Mouse (Mus musculus): ENCODE measurements around the gene Drp2. TPM values are rescaled to one million over a fixed set of nuclear protein-coding genes. Genes with fewer than 3 reads are reported as not detected.

The Drp2 gene
- polyA plus RNA-seq, 1 experiment from 2014 or later = 19.3 TPM

- H3K9me3 ChIP-seq (ENCODE audit: control insufficient read depth, low read length) = no peaks in the 10 kb centered on the region
- peak; percentile 81 for ATAC-seq
- peak overlapping the region; percentile 52 for H3K4me2 ChIP-seq (ENCODE audit: low read length)
- peak overlapping the region; percentile 55 for H3K9ac ChIP-seq (replicated peaks; ENCODE audit: low read depth, low read length)
- WGBS = 23% methylated on average over 13 of the region's 14 CpGs
- H3K36me3 ChIP-seq (ENCODE audit: control insufficient read depth, insufficient read depth) = no peaks in the 10 kb centered on the region
- H3K4me3 ChIP-seq (replicated peaks; ENCODE audit: low read length) = peak overlapping the region; percentile 46
- peak overlapping the region; percentile 67 for H3K27ac ChIP-seq (ENCODE audit: low read length)
- H3K4me1 ChIP-seq (replicated peaks; ENCODE audit: control insufficient read depth, insufficient read depth, low read length) = 0 out of 2 replicates have a peak, but pooled peaks cover 2% of the 10 kb centered on the region
- no peaks in the 10 kb centered on the region for H3K27me3 ChIP-seq (replicated peaks; ENCODE audit: control insufficient read depth, insufficient read depth, low read length)
Observed at GRCm38 (mm10) chrX:134404584-134404955, 219 bp downstream of the Drp2 start.

- Histone ChIP-seq H3K4me3 (replicated peaks; ENCODE audit: low read length) (no peak overlapping the region), H3K9ac (replicated peaks; ENCODE audit: low read depth, low read length) (no peak overlapping the region), H3K4me1 (replicated peaks; ENCODE audit: control insufficient read depth, insufficient read depth, low read length) (0 out of 2 replicates have a peak, but pooled peaks cover 2% of the 10 kb centered on the region), H3K36me3 (ENCODE audit: control insufficient read depth, insufficient read depth) (no peaks in the 10 kb centered on the region), H3K27ac (ENCODE audit: low read length) (no peak overlapping the region), H3K27me3 (replicated peaks; ENCODE audit: control insufficient read depth, insufficient read depth, low read length) (no peaks in the 10 kb centered on the region), H3K9me3 (ENCODE audit: control insufficient read depth, low read length) (no peaks in the 10 kb centered on the region), H3K4me2 (ENCODE audit: low read length) (no peak overlapping the region)
- 76% methylated on average over 6 of the region's 6 CpGs for WGBS
- ATAC-seq = no peak
Observed at GRCm38 (mm10) chrX:134409354-134409900, 5.1 kb downstream of the Drp2 start.

- Histone ChIP-seq H3K9me3 (ENCODE audit: control insufficient read depth, low read length) (no peaks in the 10 kb centered on the region), H3K36me3 (ENCODE audit: control insufficient read depth, insufficient read depth) (no peaks in the 10 kb centered on the region), H3K27ac (ENCODE audit: low read length) (no peak overlapping the region), H3K4me1 (replicated peaks; ENCODE audit: control insufficient read depth, insufficient read depth, low read length) (no peaks in the 10 kb centered on the region), H3K4me3 (replicated peaks; ENCODE audit: low read length) (no peak overlapping the region), H3K9ac (replicated peaks; ENCODE audit: low read depth, low read length) (no peak overlapping the region), H3K27me3 (replicated peaks; ENCODE audit: control insufficient read depth, insufficient read depth, low read length) (no peaks in the 10 kb centered on the region), H3K4me2 (ENCODE audit: low read length) (no peak overlapping the region)
- no peak for ATAC-seq
- 100% methylated on average over 1 of the region's 1 CpGs for WGBS
Observed at GRCm38 (mm10) chrX:134412096-134412495, 7.7 kb downstream of the Drp2 start.

GRCm38 (mm10) chrX:134420097-134420496 is 15.7 kb downstream of the Drp2 start:
- Histone ChIP-seq H3K4me2 (ENCODE audit: low read length) (no peak overlapping the region), H3K4me1 (replicated peaks; ENCODE audit: control insufficient read depth, insufficient read depth, low read length) (no peaks in the 10 kb centered on the region), H3K36me3 (ENCODE audit: control insufficient read depth, insufficient read depth) (no peaks in the 10 kb centered on the region), H3K27ac (ENCODE audit: low read length) (no peak overlapping the region), H3K27me3 (replicated peaks; ENCODE audit: control insufficient read depth, insufficient read depth, low read length) (no peaks in the 10 kb centered on the region), H3K4me3 (replicated peaks; ENCODE audit: low read length) (no peak overlapping the region), H3K9ac (replicated peaks; ENCODE audit: low read depth, low read length) (no peak overlapping the region), H3K9me3 (ENCODE audit: control insufficient read depth, low read length) (no peaks in the 10 kb centered on the region)
- no peak for ATAC-seq
- 89% methylated on average over 5 of the region's 5 CpGs for WGBS

- ATAC-seq = no peak
- H3K4me2 ChIP-seq (ENCODE audit: low read length) = no peak overlapping the region
- H3K4me3 ChIP-seq (replicated peaks; ENCODE audit: low read length) = no peak overlapping the region
- H3K27ac ChIP-seq (ENCODE audit: low read length) = no peak overlapping the region
- no peaks in the 10 kb centered on the region for H3K36me3 ChIP-seq (ENCODE audit: control insufficient read depth, insufficient read depth)
- no peak overlapping the region for H3K9ac ChIP-seq (replicated peaks; ENCODE audit: low read depth, low read length)
- H3K27me3 ChIP-seq (replicated peaks; ENCODE audit: control insufficient read depth, insufficient read depth, low read length) = no peaks in the 10 kb centered on the region
- no peaks in the 10 kb centered on the region for H3K4me1 ChIP-seq (replicated peaks; ENCODE audit: control insufficient read depth, insufficient read depth, low read length)
- H3K9me3 ChIP-seq (ENCODE audit: control insufficient read depth, low read length) = no peaks in the 10 kb centered on the region
- 97% methylated on average over 5 of the region's 5 CpGs for WGBS
Observed at GRCm38 (mm10) chrX:134424263-134424662, 19.9 kb downstream of the Drp2 start.

GRCm38 (mm10) chrX:134425798-134426197 is 21.4 kb downstream of the Drp2 start:
- Histone ChIP-seq H3K9ac (replicated peaks; ENCODE audit: low read depth, low read length) (no peak overlapping the region), H3K4me2 (ENCODE audit: low read length) (no peak overlapping the region), H3K27ac (ENCODE audit: low read length) (no peak overlapping the region), H3K4me1 (replicated peaks; ENCODE audit: control insufficient read depth, insufficient read depth, low read length) (no peaks in the 10 kb centered on the region), H3K27me3 (replicated peaks; ENCODE audit: control insufficient read depth, insufficient read depth, low read length) (no peaks in the 10 kb centered on the region), H3K4me3 (replicated peaks; ENCODE audit: low read length) (no peak overlapping the region), H3K36me3 (ENCODE audit: control insufficient read depth, insufficient read depth) (no peaks in the 10 kb centered on the region), H3K9me3 (ENCODE audit: control insufficient read depth, low read length) (no peaks in the 10 kb centered on the region)
- WGBS = 84% methylated on average over 10 of the region's 10 CpGs
- ATAC-seq = no peak

GRCm38 (mm10) chrX:134426819-134427218 is 22.5 kb downstream of the Drp2 start:
- Histone ChIP-seq H3K36me3 (ENCODE audit: control insufficient read depth, insufficient read depth) (no peaks in the 10 kb centered on the region), H3K4me2 (ENCODE audit: low read length) (no peak overlapping the region), H3K27ac (ENCODE audit: low read length) (no peak overlapping the region), H3K27me3 (replicated peaks; ENCODE audit: control insufficient read depth, insufficient read depth, low read length) (no peaks in the 10 kb centered on the region), H3K9ac (replicated peaks; ENCODE audit: low read depth, low read length) (no peak overlapping the region), H3K4me3 (replicated peaks; ENCODE audit: low read length) (no peak overlapping the region), H3K4me1 (replicated peaks; ENCODE audit: control insufficient read depth, insufficient read depth, low read length) (no peaks in the 10 kb centered on the region), H3K9me3 (ENCODE audit: control insufficient read depth, low read length) (no peaks in the 10 kb centered on the region)
- 60% methylated on average over 6 of the region's 6 CpGs for WGBS
- no peak for ATAC-seq

GRCm38 (mm10) chrX:134427307-134427706 is 23.0 kb downstream of the Drp2 start:
- H3K9me3 ChIP-seq (ENCODE audit: control insufficient read depth, low read length) = no peaks in the 10 kb centered on the region
- 44% methylated on average over 3 of the region's 3 CpGs for WGBS
- no peak for ATAC-seq
- no peaks in the 10 kb centered on the region for H3K36me3 ChIP-seq (ENCODE audit: control insufficient read depth, insufficient read depth)
- H3K4me2 ChIP-seq (ENCODE audit: low read length) = no peak overlapping the region
- H3K4me3 ChIP-seq (replicated peaks; ENCODE audit: low read length) = no peak overlapping the region
- H3K27me3 ChIP-seq (replicated peaks; ENCODE audit: control insufficient read depth, insufficient read depth, low read length) = no peaks in the 10 kb centered on the region
- H3K9ac ChIP-seq (replicated peaks; ENCODE audit: low read depth, low read length) = no peak overlapping the region
- H3K4me1 ChIP-seq (replicated peaks; ENCODE audit: control insufficient read depth, insufficient read depth, low read length) = no peaks in the 10 kb centered on the region
- H3K27ac ChIP-seq (ENCODE audit: low read length) = no peak overlapping the region

GRCm38 (mm10) chrX:134474988-134475710 is 70.8 kb downstream of the Drp2 start:
- Histone ChIP-seq H3K4me3 (replicated peaks; ENCODE audit: low read length) (no peak overlapping the region), H3K4me2 (ENCODE audit: low read length) (no peak overlapping the region), H3K27me3 (replicated peaks; ENCODE audit: control insufficient read depth, insufficient read depth, low read length) (no peaks in the 10 kb centered on the region), H3K36me3 (ENCODE audit: control insufficient read depth, insufficient read depth) (no peaks in the 10 kb centered on the region), H3K9me3 (ENCODE audit: control insufficient read depth, low read length) (peaks cover 10% of the 10 kb centered on the region; the same call in 1 of the 2 replicates), H3K27ac (ENCODE audit: low read length) (no peak overlapping the region), H3K4me1 (replicated peaks; ENCODE audit: control insufficient read depth, insufficient read depth, low read length) (no peaks in the 10 kb centered on the region), H3K9ac (replicated peaks; ENCODE audit: low read depth, low read length) (no peak overlapping the region)
- WGBS = 77% methylated on average over 39 of the region's 67 CpGs
- ATAC-seq = no peak

Measured in forebrain, embryonic 16.5 days (tissue).